Mouse (Mus musculus) forebrain, embryonic 10.5 days (tissue): ENCODE results near the gene Nanog. TPM values are rescaled to one million over a fixed set of nuclear protein-coding genes. Genes with fewer than 3 reads are reported as not detected.
A peak's percentile ranks its signal among the peaks of the same experiment; 100 is the strongest.
"Not testable (repeated sequence)": the region's sequence is repeated elsewhere in the genome, so short reads cannot be mapped to it uniquely, and the experiment has no call there.

Experiments
- DNase-seq: peaks from one replicate; pipeline ENCODE4 v3.0.0-alpha.2; 2017; ENCODE audit warnings: low spot score; ENCODE audit errors: extremely low spot score
- H3K27ac ChIP-seq: fragments of 300-500 bp; sonication (generic); 2 replicates; pipeline ENCODE4 v1.5.1; 2016; ENCODE audit warnings: mild to moderate bottlenecking
- H3K27me3 ChIP-seq: fragments of 300-500 bp; sonication (generic); 2 replicates; pipeline ENCODE4 v1.6.1; 2016; ENCODE audit warnings: mild to moderate bottlenecking; ENCODE audit not compliant: poor library complexity, severe bottlenecking
- H3K36me3 ChIP-seq: fragments of 300-500 bp; sonication (generic); replicated peaks from 2 replicates; pipeline ENCODE4 v1.6.1; 2016; ENCODE audit warnings: mild to moderate bottlenecking, moderate library complexity
- H3K4me1 ChIP-seq: fragments of 300-500 bp; sonication (generic); 2 replicates; pipeline ENCODE4 v1.6.1; 2016
- H3K4me3 ChIP-seq: fragments of 300-500 bp; sonication (generic); 2 replicates; pipeline ENCODE4 v1.5.1; 2016; ENCODE audit warnings: mild to moderate bottlenecking, moderate library complexity
- H3K9me3 ChIP-seq: fragments of 300-500 bp; sonication (generic); 2 replicates; pipeline ENCODE4 v1.6.1; 2016; ENCODE audit warnings: mild to moderate bottlenecking, moderate library complexity
- WGBS: fragments of 180-500 bp; shearing (Covaris S2); methylation state at CpG from one replicate; pipeline ENCODE4 v1.1.7; 2016; 5-methylcytosine and 5-hydroxymethylcytosine counted together
- polyA plus RNA-seq: library from polyadenylated mRNA; unstranded; fragments of >200 nt; fragmentation: Nextera tagmentation; extraction: Ambion mirVana; gene quantifications from 2 replicates; pipeline ENCODE4 v1.2.1, GENCODE M21; 2016

Gene Nanog
- polyA plus RNA-seq, 1 experiment from 2014 or later: 0.47 TPM

DNA sequence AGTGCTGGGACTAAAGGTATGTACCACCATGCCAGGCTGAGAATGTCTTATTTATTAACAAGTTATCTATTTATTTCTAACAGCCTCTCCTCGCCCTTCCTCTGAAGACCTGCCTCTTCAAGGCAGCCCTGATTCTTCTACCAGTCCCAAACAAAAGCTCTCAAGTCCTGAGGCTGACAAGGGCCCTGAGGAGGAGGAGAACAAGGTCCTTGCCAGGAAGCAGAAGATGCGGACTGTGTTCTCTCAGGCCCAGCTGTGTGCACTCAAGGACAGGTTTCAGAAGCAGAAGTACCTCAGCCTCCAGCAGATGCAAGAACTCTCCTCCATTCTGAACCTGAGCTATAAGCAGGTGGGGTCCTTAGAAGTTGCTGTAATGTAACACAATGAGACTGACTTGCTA lies 4.2 kb downstream of the Nanog start:
- Histone ChIP-seq H3K27ac (no peak overlapping the region), H3K9me3 (no peaks in the 10 kb centered on the region), H3K36me3 (no peaks in the 10 kb centered on the region), H3K4me1 (peaks cover 25% of the 10 kb centered on the region), H3K27me3 (peaks cover 26% of the 10 kb centered on the region), H3K4me3 (no peak overlapping the region)
- WGBS: 88% methylated on average over 2 of the region's 2 CpGs
- DNase-seq: no peak

DNA sequence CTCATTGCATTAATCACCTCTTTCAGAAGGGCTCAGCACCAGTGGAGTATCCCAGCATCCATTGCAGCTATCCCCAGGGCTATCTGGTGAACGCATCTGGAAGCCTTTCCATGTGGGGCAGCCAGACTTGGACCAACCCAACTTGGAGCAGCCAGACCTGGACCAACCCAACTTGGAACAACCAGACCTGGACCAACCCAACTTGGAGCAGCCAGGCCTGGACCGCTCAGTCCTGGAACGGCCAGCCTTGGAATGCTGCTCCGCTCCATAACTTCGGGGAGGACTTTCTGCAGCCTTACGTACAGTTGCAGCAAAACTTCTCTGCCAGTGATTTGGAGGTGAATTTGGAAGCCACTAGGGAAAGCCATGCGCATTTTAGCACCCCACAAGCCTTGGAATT lies 5.8 kb downstream of the Nanog start:
- DNase-seq, H3K36me3 ChIP-seq: not testable (repeated sequence)
- WGBS: 92% methylated on average over 7 of the region's 7 CpGs

GRCm38 (mm10) chr6:122714707-122715365 lies 7.5 kb downstream of the Nanog start:
- WGBS: 63% methylated on average over 7 of the region's 7 CpGs
- no peak for DNase-seq
- Histone ChIP-seq H3K4me1 (peaks cover 19% of the 10 kb centered on the region), H3K4me3 (no peak overlapping the region), H3K27me3 (no peaks in the 10 kb centered on the region), H3K27ac (no peak overlapping the region), H3K9me3 (no peaks in the 10 kb centered on the region), H3K36me3 (no peaks in the 10 kb centered on the region)

More for the DNA sequence above, 5.8 kb downstream of the Nanog start:
- not testable (repeated sequence) for H3K4me3 ChIP-seq, H3K27ac ChIP-seq, H3K27me3 ChIP-seq, H3K9me3 ChIP-seq
- peaks cover 19% of the 10 kb centered on the region for H3K4me1 ChIP-seq

GRCm38 (mm10) chr6:122715886-122716285 lies 8.6 kb downstream of the Nanog start:
- no peak for DNase-seq
- Histone ChIP-seq H3K4me1 (peaks cover 19% of the 10 kb centered on the region), H3K27ac (0 out of 2 replicates have a peak overlapping the region, but pooled peaks have one; percentile 21), H3K4me3 (no peak overlapping the region), H3K27me3 (no peaks in the 10 kb centered on the region), H3K9me3 (no peaks in the 10 kb centered on the region), H3K36me3 (no peaks in the 10 kb centered on the region)
- WGBS: 3% methylated on average over 4 of the region's 4 CpGs

DNA sequence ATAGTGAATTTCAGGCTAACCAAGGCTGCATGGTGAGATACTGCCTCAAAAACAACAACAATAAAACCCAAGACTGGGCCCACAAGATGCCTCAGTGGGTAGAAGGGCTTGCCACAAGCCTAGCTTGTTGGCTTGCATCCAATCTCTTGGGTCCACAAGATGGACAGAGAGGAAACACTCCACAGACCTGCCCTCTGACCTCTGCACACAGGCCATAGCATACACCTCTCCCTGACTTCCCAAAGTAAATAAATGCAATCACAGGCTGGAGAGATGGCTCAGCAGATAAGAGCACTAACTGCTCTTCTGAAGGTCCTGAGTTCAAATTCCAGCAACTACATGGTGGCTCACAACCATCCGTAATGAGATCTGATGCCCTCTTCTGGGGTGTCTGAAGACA lies 10.9 kb downstream of the Nanog start:
- not testable (repeated sequence) for H3K27me3 ChIP-seq, H3K4me3 ChIP-seq, H3K27ac ChIP-seq, H3K9me3 ChIP-seq, H3K36me3 ChIP-seq, DNase-seq
- WGBS: 90% methylated on average over 1 of the region's 1 CpGs
- peaks cover 19% of the 10 kb centered on the region for H3K4me1 ChIP-seq

GRCm38 (mm10) chr6:122719942-122720341 lies 12.7 kb downstream of the Nanog start:
- H3K27me3 ChIP-seq: no peaks in the 10 kb centered on the region
- peaks cover 15% of the 10 kb centered on the region for H3K4me1 ChIP-seq
- no peaks in the 10 kb centered on the region for H3K9me3 ChIP-seq
- H3K4me3 ChIP-seq: no peak overlapping the region
- peak; percentile 56 for DNase-seq
- no peak overlapping the region for H3K27ac ChIP-seq
- no peaks in the 10 kb centered on the region for H3K36me3 ChIP-seq
- WGBS: 26% methylated on average over 2 of the region's 2 CpGs

- Histone ChIP-seq H3K27ac (peak overlapping the region; percentile 44; the same call in 1 of the 2 replicates), H3K4me1 (peaks cover 54% of the 10 kb centered on the region), H3K9me3 (no peaks in the 10 kb centered on the region), H3K27me3 (peaks cover 46% of the 10 kb centered on the region), H3K36me3 (peaks cover 25% of the 10 kb centered on the region), H3K4me3 (peak overlapping the region; percentile 65)
- peak; percentile 66 for DNase-seq
- 13% methylated on average over 8 of the region's 8 CpGs for WGBS
Measured at GRCm38 (mm10) chr6:122739952-122740351, 32.7 kb downstream of the Nanog start.

GRCm38 (mm10) chr6:122741460-122742227 lies 34.4 kb downstream of the Nanog start:
- WGBS: 1% methylated on average over 25 of the region's 25 CpGs
- peaks cover 59% of the 10 kb centered on the region for H3K4me1 ChIP-seq
- peak overlapping the region; percentile 65 for H3K4me3 ChIP-seq
- H3K27ac ChIP-seq: peak overlapping the region; percentile 77
- DNase-seq: peak; percentile 24
- peaks cover 55% of the 10 kb centered on the region for H3K27me3 ChIP-seq
- H3K9me3 ChIP-seq: no peaks in the 10 kb centered on the region
- H3K36me3 ChIP-seq: peaks cover 11% of the 10 kb centered on the region

GRCm38 (mm10) chr6:122742228-122742899 lies 35.1 kb downstream of the Nanog start:
- H3K4me3 ChIP-seq: peak overlapping the region; percentile 65
- H3K4me1 ChIP-seq: peaks cover 59% of the 10 kb centered on the region
- 2% methylated on average over 23 of the region's 23 CpGs for WGBS
- H3K9me3 ChIP-seq: no peaks in the 10 kb centered on the region
- peak; percentile 46 for DNase-seq
- H3K36me3 ChIP-seq: peaks cover 5% of the 10 kb centered on the region; the same call in 1 of the 2 replicates
- peaks cover 55% of the 10 kb centered on the region for H3K27me3 ChIP-seq
- H3K27ac ChIP-seq: peak overlapping the region; percentile 77

- H3K4me3 ChIP-seq: no peak overlapping the region
- no peaks in the 10 kb centered on the region for H3K9me3 ChIP-seq
- peaks cover 55% of the 10 kb centered on the region for H3K27me3 ChIP-seq
- H3K4me1 ChIP-seq: peaks cover 59% of the 10 kb centered on the region
- WGBS: 17% methylated on average over 11 of the region's 11 CpGs
- no peaks in the 10 kb centered on the region for H3K36me3 ChIP-seq
- DNase-seq: no peak
- H3K27ac ChIP-seq: no peak overlapping the region
Measured at GRCm38 (mm10) chr6:122743353-122743752, 36.1 kb downstream of the Nanog start.

DNA sequence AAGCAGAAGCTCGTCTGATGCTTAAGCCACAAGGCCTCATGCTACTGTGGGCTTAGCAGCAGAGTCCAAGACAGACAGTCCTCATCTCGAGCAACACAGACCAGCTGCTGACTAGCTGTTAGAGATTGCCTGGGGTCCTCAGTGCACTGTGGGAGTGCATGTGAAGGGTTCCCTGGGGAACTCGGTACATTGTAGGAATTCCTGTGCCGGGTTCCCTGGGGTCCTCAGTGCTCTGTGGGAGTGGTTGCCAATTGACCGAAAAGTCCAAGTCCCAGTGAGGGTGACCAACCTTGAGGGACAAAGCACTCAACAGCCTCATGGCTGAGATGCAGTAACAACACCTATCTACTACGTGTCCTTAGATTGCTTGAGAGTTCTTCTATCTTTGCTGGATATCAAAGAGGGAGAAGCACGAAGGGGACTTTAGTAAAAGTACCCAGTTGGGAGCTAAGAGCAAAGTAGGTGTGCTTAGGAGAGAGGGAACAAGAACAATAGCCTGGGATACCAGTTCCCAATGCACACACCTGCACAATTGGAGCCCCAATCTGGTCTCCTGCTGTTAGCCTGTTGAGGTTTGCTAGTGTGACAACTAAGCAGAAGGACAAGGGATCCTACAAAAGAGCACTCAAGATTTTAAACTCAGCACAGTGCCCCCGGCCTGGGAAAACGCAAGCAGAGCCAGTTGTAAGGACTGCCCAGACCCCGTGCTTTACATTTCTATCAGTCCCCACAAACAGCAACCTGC lies 37.4 kb downstream of the Nanog start:
- H3K9me3 ChIP-seq: no peaks in the 10 kb centered on the region
- H3K27me3 ChIP-seq: peaks cover 55% of the 10 kb centered on the region
- DNase-seq: no peak
- no peaks in the 10 kb centered on the region for H3K36me3 ChIP-seq
- WGBS: 13% methylated on average over 10 of the region's 10 CpGs
- H3K4me3 ChIP-seq: no peak overlapping the region
- peak overlapping the region; percentile 48; the same call in 1 of the 2 replicates for H3K27ac ChIP-seq
- H3K4me1 ChIP-seq: peaks cover 56% of the 10 kb centered on the region

DNA sequence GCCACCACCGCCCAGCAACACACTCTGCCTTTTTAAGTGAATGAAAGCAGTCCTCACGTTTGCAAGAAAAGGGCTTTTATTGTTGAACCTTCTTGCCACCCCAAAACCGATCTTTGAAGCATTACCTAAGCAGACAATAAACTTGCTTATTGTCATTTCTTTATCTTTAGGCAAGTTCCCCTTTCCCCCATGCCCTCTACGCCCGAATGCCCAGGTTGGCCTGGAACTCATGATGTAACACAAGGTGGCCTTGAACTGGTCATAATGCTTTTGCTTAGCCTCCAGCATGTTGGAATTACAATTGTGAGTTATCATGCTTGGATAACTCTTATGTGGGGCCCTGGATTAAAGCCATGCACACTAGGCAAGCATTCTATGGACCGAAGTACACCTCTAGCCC lies 43.3 kb downstream of the Nanog start:
- Histone ChIP-seq H3K4me1 (no peaks in the 10 kb centered on the region; the same call in 1 of the 2 replicates), H3K9me3 (no peaks in the 10 kb centered on the region), H3K36me3 (no peaks in the 10 kb centered on the region), H3K4me3 (no peak overlapping the region), H3K27ac (no peak overlapping the region), H3K27me3 (peaks cover 3% of the 10 kb centered on the region)
- 87% methylated on average over 6 of the region's 6 CpGs for WGBS
- DNase-seq: no peak
